Mouse (Mus musculus) heart, embryonic 12.5 days (tissue): Measurements from ENCODE around the gene Cutal. TPM values are rescaled to one million over a fixed set of nuclear protein-coding genes. Genes with fewer than 3 reads are reported as not detected.
A peak's percentile ranks its signal among the peaks of the same experiment; 100 is the strongest.

Experiments
- ATAC-seq: fragments of 200-750 bp; cut with Nextera tagmentation; 2 replicates; pipeline ENCODE4 v1.8.0; 2017; ENCODE audit warnings: moderate TSS enrichment, moderate library complexity; ENCODE audit not compliant: insufficient number of reproducible peaks, low FRiP score
- H3K27ac ChIP-seq: fragments of 300-500 bp; sonication (generic); 2 replicates; pipeline ENCODE4 v1.5.1; 2016; ENCODE audit warnings: mild to moderate bottlenecking, moderate library complexity; ENCODE audit not compliant: poor library complexity, severe bottlenecking
- H3K27me3 ChIP-seq: fragments of 300-500 bp; sonication (generic); replicated peaks from 2 replicates; pipeline ENCODE4 v1.6.1; 2016; ENCODE audit warnings: mild to moderate bottlenecking, moderate library complexity
- H3K36me3 ChIP-seq: fragments of 300-500 bp; sonication (generic); 2 replicates; pipeline ENCODE4 v1.6.1; 2016; ENCODE audit warnings: mild to moderate bottlenecking, moderate library complexity
- H3K4me1 ChIP-seq: fragments of 300-500 bp; sonication (generic); replicated peaks from 2 replicates; pipeline ENCODE4 v1.6.1; 2016; ENCODE audit warnings: mild to moderate bottlenecking
- H3K4me2 ChIP-seq: fragments of 300-500 bp; sonication (generic); 2 replicates; pipeline ENCODE4 v1.6.1; 2016; ENCODE audit warnings: mild to moderate bottlenecking, moderate library complexity
- H3K4me3 ChIP-seq: fragments of 300-500 bp; sonication (generic); 2 replicates; pipeline ENCODE4 v1.5.1; 2016; ENCODE audit warnings: mild to moderate bottlenecking
- H3K9ac ChIP-seq: fragments of 300-500 bp; sonication (generic); 2 replicates; pipeline ENCODE4 v1.6.1; 2016; ENCODE audit warnings: mild to moderate bottlenecking, moderate library complexity
- H3K9me3 ChIP-seq: fragments of 300-500 bp; sonication (generic); replicated peaks from 2 replicates; pipeline ENCODE4 v1.6.1; 2016; ENCODE audit warnings: mild to moderate bottlenecking, moderate library complexity
- WGBS: fragments of 180-500 bp; shearing (Covaris S2); methylation state at CpG from one replicate; pipeline ENCODE4 v1.1.7; 2016; 5-methylcytosine and 5-hydroxymethylcytosine counted together
- polyA plus RNA-seq: library from polyadenylated mRNA; unstranded; fragments of >200 nt; fragmentation: Nextera tagmentation; extraction: Ambion mirVana; gene quantifications from 2 replicates; pipeline ENCODE4 v1.2.1, GENCODE M21; 2016

The Cutal gene
- polyA plus RNA-seq, 1 experiment from 2014 or later = not detected

DNA sequence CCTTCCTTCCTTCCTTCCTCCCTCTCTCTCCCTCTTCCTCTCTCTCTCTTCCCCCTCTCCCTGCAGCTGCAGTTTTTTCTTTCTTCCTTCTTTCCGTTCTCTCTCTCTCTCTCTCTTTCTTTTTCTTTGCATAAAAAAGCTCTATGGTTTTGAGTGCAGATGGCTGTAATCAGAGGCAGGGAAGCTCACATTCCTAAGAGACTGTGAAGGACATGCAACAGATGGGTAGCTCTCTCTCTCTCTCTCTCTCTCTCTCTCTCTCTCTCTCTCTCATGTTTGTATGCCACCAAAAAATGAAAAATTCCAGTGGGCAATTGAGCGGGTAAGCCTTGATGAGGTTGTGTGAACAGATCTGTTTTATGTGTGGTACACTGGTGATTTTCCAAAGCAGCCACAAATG, 10.0 kb downstream of the Cutal start:
- no peak for ATAC-seq
- H3K36me3 ChIP-seq = no peaks in the 10 kb centered on the region
- H3K27me3 ChIP-seq = 0 out of 2 replicates have a peak, but pooled peaks cover 5% of the 10 kb centered on the region

DNA sequence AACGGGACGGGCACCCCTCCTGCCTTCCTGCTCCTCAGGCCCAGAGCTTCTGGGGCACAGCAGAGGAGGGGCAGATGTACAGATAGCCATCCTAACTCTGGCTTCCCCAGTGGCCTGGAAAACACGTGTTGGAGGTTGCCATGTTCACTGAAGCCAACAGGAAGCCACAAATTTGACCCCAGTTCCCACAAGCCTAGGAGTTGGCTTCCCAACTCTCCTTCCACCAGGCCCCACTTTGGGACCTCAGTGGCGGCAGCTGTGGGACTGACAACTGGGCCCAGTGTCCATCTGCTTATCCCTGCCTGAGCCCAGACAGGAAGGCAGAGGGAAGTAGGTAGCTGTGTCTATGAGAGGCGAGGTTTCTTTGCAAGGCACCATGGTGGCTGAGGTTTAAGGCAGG, 19.8 kb downstream of the Cutal start:
- Histone ChIP-seq H3K27me3 (peaks cover 9% of the 10 kb centered on the region; the same call in 1 of the 2 replicates), H3K27ac (no peak overlapping the region), H3K36me3 (no peaks in the 10 kb centered on the region; the same call in 1 of the 2 replicates), H3K4me3 (no peak overlapping the region), H3K4me2 (no peak overlapping the region), H3K9ac (no peak overlapping the region), H3K4me1 (no peaks in the 10 kb centered on the region), H3K9me3 (no peaks in the 10 kb centered on the region)
- no peak for ATAC-seq
- 71% methylated on average over 5 of the region's 5 CpGs for WGBS

More for the DNA sequence above, 10.0 kb downstream of the Cutal start:
- Histone ChIP-seq H3K4me1 (no peaks in the 10 kb centered on the region), H3K4me2 (no peak overlapping the region), H3K27ac (no peak overlapping the region), H3K9ac (no peak overlapping the region), H3K9me3 (0 out of 2 replicates have a peak, but pooled peaks cover 4% of the 10 kb centered on the region), H3K4me3 (no peak overlapping the region)
- WGBS = 66% methylated on average over 2 of the region's 2 CpGs

- Histone ChIP-seq H3K9me3 (no peaks in the 10 kb centered on the region), H3K9ac (no peak overlapping the region), H3K36me3 (no peaks in the 10 kb centered on the region; the same call in 1 of the 2 replicates), H3K4me3 (no peak overlapping the region), H3K27ac (no peak overlapping the region), H3K4me1 (no peaks in the 10 kb centered on the region), H3K4me2 (no peak overlapping the region), H3K27me3 (peaks cover 11% of the 10 kb centered on the region; the same call in 1 of the 2 replicates)
- no peak for ATAC-seq
- WGBS = 67% methylated on average over 19 of the region's 19 CpGs
Observed at GRCm38 (mm10) chr2:34895503-34896113, 21.4 kb downstream of the Cutal start.

GRCm38 (mm10) chr2:34896821-34897460, 22.7 kb downstream of the Cutal start:
- H3K36me3 ChIP-seq = no peaks in the 10 kb centered on the region; the same call in 1 of the 2 replicates
- no peak for ATAC-seq
- no peak overlapping the region for H3K9ac ChIP-seq
- 81% methylated on average over 17 of the region's 17 CpGs for WGBS
- H3K9me3 ChIP-seq = no peaks in the 10 kb centered on the region
- no peak overlapping the region for H3K4me2 ChIP-seq
- H3K4me1 ChIP-seq = no peaks in the 10 kb centered on the region
- peaks cover 11% of the 10 kb centered on the region; the same call in 1 of the 2 replicates for H3K27me3 ChIP-seq
- no peak overlapping the region for H3K4me3 ChIP-seq
- H3K27ac ChIP-seq = no peak overlapping the region

DNA sequence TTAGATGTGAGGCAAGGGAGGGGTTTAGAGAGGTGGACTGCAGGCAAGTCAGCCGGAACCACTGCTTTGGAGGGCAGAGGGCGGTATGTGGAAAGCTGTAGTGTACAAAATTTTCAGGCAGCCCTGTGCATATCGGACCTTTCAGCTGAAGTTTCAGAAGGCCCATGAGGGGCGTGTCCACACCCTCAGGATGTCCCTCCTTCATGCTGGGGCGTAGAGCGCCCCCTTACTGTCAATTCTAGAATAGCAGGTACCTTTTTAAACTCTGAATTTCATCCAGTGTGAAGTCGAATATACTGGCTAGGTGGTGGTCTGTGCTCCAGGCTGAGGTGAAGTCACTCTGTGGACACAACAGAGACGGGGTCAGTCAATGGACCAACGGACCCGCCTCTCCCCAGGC, 23.6 kb downstream of the Cutal start:
- no peak overlapping the region for H3K27ac ChIP-seq
- H3K4me1 ChIP-seq = peaks cover 3% of the 10 kb centered on the region
- peaks cover 11% of the 10 kb centered on the region; the same call in 1 of the 2 replicates for H3K27me3 ChIP-seq
- H3K9me3 ChIP-seq = no peaks in the 10 kb centered on the region
- ATAC-seq = no peak
- H3K9ac ChIP-seq = no peak overlapping the region
- H3K4me3 ChIP-seq = no peak overlapping the region
- no peaks in the 10 kb centered on the region; the same call in 1 of the 2 replicates for H3K36me3 ChIP-seq
- 25% methylated on average over 10 of the region's 10 CpGs for WGBS
- H3K4me2 ChIP-seq = no peak overlapping the region

- Histone ChIP-seq H3K4me2 (no peak overlapping the region), H3K4me3 (no peak overlapping the region), H3K36me3 (no peaks in the 10 kb centered on the region; the same call in 1 of the 2 replicates), H3K4me1 (peaks cover 20% of the 10 kb centered on the region), H3K27me3 (peaks cover 9% of the 10 kb centered on the region; the same call in 1 of the 2 replicates), H3K9me3 (no peaks in the 10 kb centered on the region), H3K27ac (no peak overlapping the region), H3K9ac (no peak overlapping the region)
- no peak for ATAC-seq
- WGBS = 78% methylated on average over 11 of the region's 11 CpGs
Observed at GRCm38 (mm10) chr2:34899682-34900081, 25.5 kb downstream of the Cutal start.

- Histone ChIP-seq H3K9ac (no peak overlapping the region), H3K4me1 (peaks cover 22% of the 10 kb centered on the region), H3K27ac (no peak overlapping the region), H3K9me3 (no peaks in the 10 kb centered on the region), H3K4me3 (no peak overlapping the region), H3K4me2 (no peak overlapping the region), H3K27me3 (peaks cover 9% of the 10 kb centered on the region; the same call in 1 of the 2 replicates), H3K36me3 (no peaks in the 10 kb centered on the region; the same call in 1 of the 2 replicates)
- 71% methylated on average over 1 of the region's 1 CpGs for WGBS
- ATAC-seq = no peak
Observed at GRCm38 (mm10) chr2:34900412-34900811, 26.2 kb downstream of the Cutal start.

- H3K4me3 ChIP-seq = no peak overlapping the region
- H3K4me2 ChIP-seq = no peak overlapping the region
- H3K36me3 ChIP-seq = no peaks in the 10 kb centered on the region; the same call in 1 of the 2 replicates
- WGBS = 68% methylated on average over 4 of the region's 4 CpGs
- peaks cover 23% of the 10 kb centered on the region for H3K4me1 ChIP-seq
- no peaks in the 10 kb centered on the region for H3K9me3 ChIP-seq
- 0 out of 2 replicates have a peak, but pooled peaks cover 8% of the 10 kb centered on the region for H3K27me3 ChIP-seq
- no peak for ATAC-seq
- H3K9ac ChIP-seq = no peak overlapping the region
- H3K27ac ChIP-seq = no peak overlapping the region
Observed at GRCm38 (mm10) chr2:34901726-34902125, 27.5 kb downstream of the Cutal start.

GRCm38 (mm10) chr2:34902731-34903130, 28.5 kb downstream of the Cutal start:
- H3K27me3 ChIP-seq = 0 out of 2 replicates have a peak, but pooled peaks cover 3% of the 10 kb centered on the region
- no peak overlapping the region for H3K4me3 ChIP-seq
- no peak for ATAC-seq
- H3K9me3 ChIP-seq = no peaks in the 10 kb centered on the region
- no peaks in the 10 kb centered on the region for H3K36me3 ChIP-seq
- H3K4me1 ChIP-seq = peaks cover 23% of the 10 kb centered on the region
- no peak overlapping the region for H3K4me2 ChIP-seq
- 78% methylated on average over 6 of the region's 6 CpGs for WGBS
- H3K9ac ChIP-seq = no peak overlapping the region
- no peak overlapping the region for H3K27ac ChIP-seq

GRCm38 (mm10) chr2:34903191-34903590, 29.0 kb downstream of the Cutal start:
- ATAC-seq = no peak
- 79% methylated on average over 7 of the region's 7 CpGs for WGBS
- 0 out of 2 replicates have a peak, but pooled peaks cover 3% of the 10 kb centered on the region for H3K27me3 ChIP-seq
- H3K4me2 ChIP-seq = no peak overlapping the region
- H3K27ac ChIP-seq = no peak overlapping the region
- no peak overlapping the region for H3K4me3 ChIP-seq
- H3K4me1 ChIP-seq = peaks cover 23% of the 10 kb centered on the region
- no peaks in the 10 kb centered on the region for H3K9me3 ChIP-seq
- H3K9ac ChIP-seq = no peak overlapping the region
- H3K36me3 ChIP-seq = no peaks in the 10 kb centered on the region

GRCm38 (mm10) chr2:34903652-34904405, 29.6 kb downstream of the Cutal start:
- Histone ChIP-seq H3K9ac (no peak overlapping the region), H3K4me3 (no peak overlapping the region), H3K27me3 (0 out of 2 replicates have a peak, but pooled peaks cover 3% of the 10 kb centered on the region), H3K4me1 (peaks cover 23% of the 10 kb centered on the region), H3K36me3 (no peaks in the 10 kb centered on the region), H3K4me2 (peak overlapping the region; percentile 79; the same call in 1 of the 2 replicates), H3K27ac (no peak overlapping the region; the same call in 1 of the 2 replicates), H3K9me3 (no peaks in the 10 kb centered on the region)
- 58% methylated on average over 4 of the region's 4 CpGs for WGBS
- no peak for ATAC-seq
